Comparison of ENCODE assay signal across 9 mouse cellular contexts in genomic region chr9:121890441-121890941, GRCm38 (mm10). TPM values are rescaled to one million over a fixed set of nuclear protein-coding genes. Genes with fewer than 3 reads are reported as not detected.
DNase-seq lines count a peak whose midpoint lies in the region; ATAC-seq lines count a peak whose summit lies in the region.
"Had no signal": no experiment of that assay in that cellular context is flagged by ENCODE, and none has a peak within 500 bp of the region (broad histone marks: within the 10 kb centered on the region; RNA-seq: fewer than 3 reads in every experiment).

No protein-coding gene starts in this region.

- WGBS in intestine, embryonic 14.5 days = 8% methylated on average over 18 of the region's 18 CpGs

- H3K27me3 ChIP-seq in intestine, embryonic 14.5 days (replicated peaks; ENCODE audit: control insufficient read depth, insufficient read depth, low read length) = no peaks in the 10 kb centered on the region

- H3K4me3 ChIP-seq in intestine, embryonic 14.5 days (ENCODE audit: low read depth, low read length) = no peak overlapping the region

- peak; percentile 89 to 92 for DNase-seq in adrenal gland, postnatal 36 days
- peak; percentile 98 for DNase-seq in heart, adult 11 months
- DNase-seq in intestine, embryonic 14.5 days (ENCODE audit: low spot score) = peak; percentile 59
- peak; percentile 48 for DNase-seq in liver
- DNase-seq in naive thymus-derived CD4-positive, alpha-beta T cell, adult 2 months (ENCODE audit: low read depth) = peak; percentile 55
- DNase-seq in thymus, postnatal 4 days = peak; percentile 63
- DNase-seq in layer of hippocampus, adult 8-10 months (ENCODE audit: low spot score in 2 of 2) = no peak

- no peak overlapping the region for H3K9ac ChIP-seq in intestine, embryonic 14.5 days (ENCODE audit: low read length)

- no peaks in the 10 kb centered on the region for H3K36me3 ChIP-seq in intestine, embryonic 14.5 days (ENCODE audit: control insufficient read depth, insufficient read depth, low read length)

- ATAC-seq in CD4-positive, CD25-positive, alpha-beta regulatory T cell, adult 4 months = peak; percentile 39
- peak; percentile 58; the same call in 1 of the 2 replicates for ATAC-seq in intestine, embryonic 14.5 days (replicated peaks; ENCODE audit: low FRiP score, low TSS enrichment, low read depth)

- H3K27ac ChIP-seq in intestine, embryonic 14.5 days (ENCODE audit: low read depth) = no peak overlapping the region

- H3K4me2 ChIP-seq in intestine, embryonic 14.5 days (ENCODE audit: low read length) = peak overlapping the region; percentile 38

- H3K9me3 ChIP-seq in intestine, embryonic 14.5 days (ENCODE audit: control insufficient read depth, low read length) = no peaks in the 10 kb centered on the region

- H3K4me1 ChIP-seq in intestine, embryonic 14.5 days (replicated peaks; ENCODE audit: control insufficient read depth, insufficient read depth, low read length) = peaks cover 14% of the 10 kb centered on the region

RNA-seq across cellular contexts. Expression of gene Ackr2, which starts 7.7 kb away (rescaled TPM):
- polyA plus RNA-seq in CD4-positive, CD25-positive, alpha-beta regulatory T cell, adult 4 months (2017; shearing (Covaris generic)) = not detected
- under 1 TPM; 0.66 to 0.86 TPM for total RNA-seq in adrenal gland, postnatal 36 days (2021)
- polyA plus RNA-seq in intestine, embryonic 14.5 days (2014; fragmentation: Nextera tagmentation; extraction: Ambion mirVana) = 0.23 and 0.24 TPM in 2 replicates
- 1 to 10 TPM; 1.8 to 2.8 (median 2.2) TPM for total RNA-seq in layer of hippocampus, adult 8-10 months (2022)

RNA-seq across cellular contexts. Expression of gene Cyp8b1, which starts 25.6 kb away (rescaled TPM):
- polyA plus RNA-seq in CD4-positive, CD25-positive, alpha-beta regulatory T cell, adult 4 months (2017; shearing (Covaris generic)) = not detected
- total RNA-seq in adrenal gland, postnatal 36 days (2021) = under 1 TPM; 0.26 to 0.30 TPM
- not detected in 2 replicates for polyA plus RNA-seq in intestine, embryonic 14.5 days (2014; fragmentation: Nextera tagmentation; extraction: Ambion mirVana)
- not detected for total RNA-seq in layer of hippocampus, adult 8-10 months (2022)
- total RNA-seq: left cerebral cortex, postnatal 25 days had no signal

RNA-seq across cellular contexts. Expression of gene Higd1a, which starts 32.3 kb away (rescaled TPM):
- polyA plus RNA-seq in CD4-positive, CD25-positive, alpha-beta regulatory T cell, adult 4 months (2017; shearing (Covaris generic)) = 100 to 1,000 TPM in 1 of 2 experiments, 10 to 100 TPM in 1; 94.5 to 129 TPM
- total RNA-seq in adrenal gland, postnatal 36 days (2021) = 100 to 1,000 TPM in 1 of 2 experiments, 10 to 100 TPM in 1; 80.9 to 105 TPM
- 190 and 193 TPM in 2 replicates for polyA plus RNA-seq in intestine, embryonic 14.5 days (2014; fragmentation: Nextera tagmentation; extraction: Ambion mirVana)
- total RNA-seq in layer of hippocampus, adult 8-10 months (2022) = 10 to 100 TPM; 73.8 to 88.7 (median 86.3) TPM

RNA-seq across cellular contexts. Expression of gene Ccdc13, which starts 51.2 kb away (rescaled TPM):
- polyA plus RNA-seq in CD4-positive, CD25-positive, alpha-beta regulatory T cell, adult 4 months (2017; shearing (Covaris generic)) = not detected
- total RNA-seq in adrenal gland, postnatal 36 days (2021) = 1 to 10 TPM; 1.0 to 1.1 TPM
- 1.9 and 2.5 TPM in 2 replicates for polyA plus RNA-seq in intestine, embryonic 14.5 days (2014; fragmentation: Nextera tagmentation; extraction: Ambion mirVana)
- 10 to 100 TPM in 1 of 4 experiments, 1 to 10 TPM in 3; 4.3 to 10.7 (median 9.4) TPM for total RNA-seq in layer of hippocampus, adult 8-10 months (2022)

Comparison
In these comparisons a context has a peak if more than half of its experiments do, and no peak if none do; other contexts are left out.
1. DNase-seq: peak in adrenal gland, postnatal 36 days (2 of 2), heart, adult 11 months (single experiment), intestine, embryonic 14.5 days (single experiment), liver (single experiment), naive thymus-derived CD4-positive, alpha-beta T cell, adult 2 months (single experiment) and thymus, postnatal 4 days (single experiment); none in layer of hippocampus, adult 8-10 months (0 of 2).